Comparison of ENCODE assay signal across 8 mouse cellular contexts in the genomic region with DNA sequence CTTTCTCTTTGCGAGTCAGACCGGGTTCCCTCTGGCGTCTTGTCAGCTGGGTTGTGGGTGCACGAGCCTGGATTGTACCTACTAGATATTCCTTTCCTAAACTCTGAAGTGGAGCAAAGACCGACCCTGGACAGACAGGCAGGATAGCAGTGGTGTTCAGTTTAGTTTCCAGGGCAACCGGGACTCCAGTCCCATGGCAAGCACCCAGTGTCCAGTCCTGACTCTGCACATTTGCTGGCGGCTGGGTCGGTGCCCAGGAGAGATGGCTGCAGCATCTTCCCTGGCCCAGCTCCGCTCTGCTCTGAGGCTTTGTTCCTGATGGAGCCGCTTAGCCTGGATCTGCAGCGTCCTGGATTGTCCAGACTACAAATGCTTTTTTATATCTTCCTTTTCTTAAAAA.
DNase-seq lines count a peak whose midpoint lies in the region; ATAC-seq and TF ChIP-seq lines count a peak whose summit lies in the region.
"Had no signal": no experiment of that assay in that cellular context is flagged by ENCODE, and none has a peak within 500 bp of the region (broad histone marks: within the 10 kb centered on the region; RNA-seq: fewer than 3 reads in every experiment).

No protein-coding gene starts in this region.

- H3K4me3 ChIP-seq in hindbrain, embryonic 15.5 days: no peak overlapping the region
- H3K4me3 ChIP-seq in lung, postnatal 0 days (ENCODE audit: low read depth, low read length): no peak overlapping the region
- H3K4me3 ChIP-seq: limb, embryonic 12.5 days had no signal

- peak; percentile 78 for ATAC-seq in hindbrain, embryonic 15.5 days (ENCODE audit: low FRiP score, low read depth)
- ATAC-seq in lung, postnatal 0 days: peak; percentile 53
- no peak for ATAC-seq in megakaryocyte-erythroid progenitor cell, adult 5-6 weeks (replicated peaks; ENCODE audit: low FRiP score, low TSS enrichment, poor library complexity, severe bottlenecking)

- no peaks in the 10 kb centered on the region for H3K27me3 ChIP-seq in hindbrain, embryonic 15.5 days
- H3K27me3 ChIP-seq in lung, postnatal 0 days (replicated peaks; ENCODE audit: insufficient read depth, low read length): no peaks in the 10 kb centered on the region
- H3K27me3 ChIP-seq: limb, embryonic 12.5 days had no signal

- no peak for TF ChIP-seq EP300 in lung, postnatal 0 days (IDR thresholded peaks at IDR 0.05)

- TF ChIP-seq CTCF in lung, postnatal 0 days (IDR thresholded peaks at IDR 0.05): no peak

- H3K4me1 ChIP-seq in hindbrain, embryonic 15.5 days (replicated peaks): peaks cover 28% of the 10 kb centered on the region
- peaks cover 3% of the 10 kb centered on the region; the same call in 1 of the 2 replicates for H3K4me1 ChIP-seq in lung, postnatal 0 days (ENCODE audit: insufficient read depth, low read depth, low read length)

- peak; percentile 62 for DNase-seq in ovary, adult 18-20 months (ENCODE audit: low spot score)
- no peak for DNase-seq in ovary, postnatal 10 days (ENCODE audit: low spot score)
- peak; percentile 88 to 94 for DNase-seq in cerebellum, postnatal 10 days
- peak; percentile 45 for DNase-seq in lung, postnatal 0 days (ENCODE audit: low spot score)
- no peak for DNase-seq in embryo, embryonic 10.5 days (ENCODE audit: low spot score)

- WGBS in hindbrain, embryonic 15.5 days: 40% methylated on average over 11 of the region's 11 CpGs
- 51% methylated on average over 11 of the region's 11 CpGs for WGBS in lung, postnatal 0 days

- H3K9ac ChIP-seq in hindbrain, embryonic 15.5 days: no peak overlapping the region
- no peak overlapping the region for H3K9ac ChIP-seq in lung, postnatal 0 days (replicated peaks; ENCODE audit: low read depth)
- H3K9ac ChIP-seq: limb, embryonic 12.5 days had no signal

- H3K9me3 ChIP-seq in hindbrain, embryonic 15.5 days: no peaks in the 10 kb centered on the region
- H3K9me3 ChIP-seq in lung, postnatal 0 days (ENCODE audit: low read length): no peaks in the 10 kb centered on the region
- H3K9me3 ChIP-seq: limb, embryonic 12.5 days had no signal

- H3K4me2 ChIP-seq in hindbrain, embryonic 15.5 days: no peak overlapping the region
- H3K4me2 ChIP-seq in lung, postnatal 0 days (replicated peaks; ENCODE audit: low read depth, low read length): no peak overlapping the region
- H3K4me2 ChIP-seq: limb, embryonic 12.5 days had no signal

- H3K36me3 ChIP-seq in hindbrain, embryonic 15.5 days: no peaks in the 10 kb centered on the region
- no peaks in the 10 kb centered on the region for H3K36me3 ChIP-seq in lung, postnatal 0 days (ENCODE audit: insufficient read depth, low read length)
- H3K36me3 ChIP-seq: limb, embryonic 12.5 days had no signal

- no peak overlapping the region for H3K27ac ChIP-seq in hindbrain, embryonic 15.5 days (replicated peaks)
- no peak overlapping the region for H3K27ac ChIP-seq in lung, postnatal 0 days (ENCODE audit: low read length)
- H3K27ac ChIP-seq: limb, embryonic 12.5 days had no signal

Comparison
In these comparisons a context has a peak if more than half of its experiments do, and no peak if none do; other contexts are left out.
1. DNase-seq: peak in ovary, adult 18-20 months (single experiment), cerebellum, postnatal 10 days (2 of 2) and lung, postnatal 0 days (single experiment); none in ovary, postnatal 10 days (single experiment) and embryo, embryonic 10.5 days (single experiment).